Mouse (Mus musculus) heart, postnatal 0 days (tissue): ENCODE results near the gene Gpsm1.

ENCODE experiments used
- CTCF ChIP-seq: IDR thresholded peaks from 2 replicates; pipeline ENCODE4 v1.5.1; 2016; ENCODE audit warnings: antibody characterized with exemption, control low read depth, low read depth
- EP300 ChIP-seq: IDR thresholded peaks from 2 replicates; pipeline ENCODE4 v1.6.1; 2016; ENCODE audit warnings: antibody characterized with exemption, low read depth

DNA sequence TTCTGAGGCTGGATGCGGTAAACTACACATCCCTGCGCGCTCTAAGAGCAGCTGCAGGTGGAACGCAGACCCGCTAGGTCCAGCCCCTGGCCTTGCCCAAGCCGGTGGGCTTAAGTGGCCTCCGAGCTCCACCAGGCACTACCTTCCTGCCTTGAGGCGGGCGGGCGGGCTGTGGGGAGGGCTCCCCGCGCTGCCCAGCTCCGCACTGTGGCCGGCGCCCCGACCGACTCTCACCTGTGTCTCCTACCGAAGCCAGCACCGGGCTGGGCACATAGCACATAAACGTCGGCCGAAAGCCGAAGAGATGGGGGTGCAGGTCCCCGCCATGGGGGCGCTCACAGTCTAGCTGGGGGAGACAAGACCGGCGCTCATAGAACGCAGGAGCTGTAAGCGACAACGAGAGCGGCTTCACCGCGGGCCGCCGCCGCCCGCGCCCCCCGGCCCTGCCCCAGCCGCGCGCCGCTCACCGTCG, 73.4 kb downstream of the Gpsm1 start:
- TF ChIP-seq CTCF (no peak), EP300 (no peak)
